ENCODE assay signal across 8 mouse cellular contexts in genomic region chrX:166478631-166479364, GRCm38 (mm10). TPM values are rescaled to one million over a fixed set of nuclear protein-coding genes. Genes with fewer than 3 reads are reported as not detected.
DNase-seq lines count a peak whose midpoint lies in the region; ATAC-seq lines count a peak whose summit lies in the region.

No protein-coding gene starts in this region.

- H3K36me3 ChIP-seq in embryonic facial prominence, embryonic 15.5 days, result no peaks in the 10 kb centered on the region
- H3K36me3 ChIP-seq in limb, embryonic 12.5 days, result no peaks in the 10 kb centered on the region; the same call in 1 of the 2 replicates
- H3K36me3 ChIP-seq in midbrain, embryonic 13.5 days, result no peaks in the 10 kb centered on the region

- H3K27me3 ChIP-seq in embryonic facial prominence, embryonic 15.5 days, result no peaks in the 10 kb centered on the region
- H3K27me3 ChIP-seq in limb, embryonic 12.5 days, result peaks cover 33% of the 10 kb centered on the region
- H3K27me3 ChIP-seq in midbrain, embryonic 13.5 days, result 0 out of 2 replicates have a peak, but pooled peaks cover 2% of the 10 kb centered on the region

- peak; percentile 2 for DNase-seq in right cerebral cortex, postnatal 4 days
- no peak for DNase-seq in right cerebral cortex, adult 18-20 months
- DNase-seq in T-cell, adult 2 months (ENCODE audit: low spot score), result peak; percentile 2
- peak; percentile 5 for DNase-seq in heart, postnatal 4 days
- DNase-seq in cerebellum, adult 18-20 months, result no peak

- no peaks in the 10 kb centered on the region for H3K9me3 ChIP-seq in embryonic facial prominence, embryonic 15.5 days (replicated peaks)
- no peaks in the 10 kb centered on the region for H3K9me3 ChIP-seq in limb, embryonic 12.5 days
- no peaks in the 10 kb centered on the region for H3K9me3 ChIP-seq in midbrain, embryonic 13.5 days

- no peaks in the 10 kb centered on the region for H3K4me1 ChIP-seq in embryonic facial prominence, embryonic 15.5 days
- H3K4me1 ChIP-seq in limb, embryonic 12.5 days (replicated peaks), result 0 out of 2 replicates have a peak, but pooled peaks cover 4% of the 10 kb centered on the region
- peaks cover 9% of the 10 kb centered on the region; the same call in 1 of the 2 replicates for H3K4me1 ChIP-seq in midbrain, embryonic 13.5 days (replicated peaks)

- H3K4me3 ChIP-seq in embryonic facial prominence, embryonic 15.5 days (replicated peaks), result peak overlapping the region; percentile 57
- H3K4me3 ChIP-seq in limb, embryonic 12.5 days (replicated peaks), result peak overlapping the region; percentile 56
- H3K4me3 ChIP-seq in midbrain, embryonic 13.5 days (replicated peaks), result peak overlapping the region; percentile 61

- ATAC-seq in embryonic facial prominence, embryonic 15.5 days (ENCODE audit: insufficient number of reproducible peaks, low FRiP score, low TSS enrichment, low read depth), result peak; percentile 34; the same call in 1 of the 2 replicates
- peak; percentile 16; the same call in 1 of the 2 replicates for ATAC-seq in limb, embryonic 12.5 days (ENCODE audit: insufficient number of reproducible peaks, insufficient read depth, low FRiP score, low TSS enrichment, low read depth)
- peak; percentile 30 for ATAC-seq in midbrain, embryonic 13.5 days

- WGBS in embryonic facial prominence, embryonic 15.5 days, result 18% methylated on average over 28 of the region's 28 CpGs
- WGBS in limb, embryonic 12.5 days, result 22% methylated on average over 28 of the region's 28 CpGs
- WGBS in midbrain, embryonic 13.5 days, result 21% methylated on average over 28 of the region's 28 CpGs

- peak overlapping the region; percentile 35 for H3K9ac ChIP-seq in embryonic facial prominence, embryonic 15.5 days
- peak overlapping the region; percentile 70 for H3K9ac ChIP-seq in limb, embryonic 12.5 days (replicated peaks)
- peak overlapping the region; percentile 77 for H3K9ac ChIP-seq in midbrain, embryonic 13.5 days (replicated peaks)

- peak overlapping the region; percentile 47 for H3K4me2 ChIP-seq in embryonic facial prominence, embryonic 15.5 days (replicated peaks)
- H3K4me2 ChIP-seq in limb, embryonic 12.5 days, result peak overlapping the region; percentile 55
- H3K4me2 ChIP-seq in midbrain, embryonic 13.5 days (replicated peaks), result peak overlapping the region; percentile 64

- H3K27ac ChIP-seq in embryonic facial prominence, embryonic 15.5 days (replicated peaks), result peak overlapping the region; percentile 87
- H3K27ac ChIP-seq in limb, embryonic 12.5 days, result peak overlapping the region; percentile 77; the same call in 1 of the 2 replicates
- peak overlapping the region; percentile 81; the same call in 1 of the 2 replicates for H3K27ac ChIP-seq in midbrain, embryonic 13.5 days

RNA-seq across cellular contexts. Expression of gene Rab9, which starts 0.9 kb away (rescaled TPM):
- polyA plus RNA-seq in embryonic facial prominence, embryonic 15.5 days (2015; fragmentation: Nextera tagmentation; extraction: Ambion mirVana), result 49.8 and 51.9 TPM in 2 replicates
- total RNA-seq in heart, postnatal 4 days (2021), result 10 to 100 TPM; 24.8 to 25.4 TPM
- polyA plus RNA-seq in limb, embryonic 12.5 days (2016; fragmentation: Nextera tagmentation; extraction: Ambion mirVana), result 55.7 and 58.0 TPM in 2 replicates
- 40.7 and 50.2 TPM in 2 replicates for polyA plus RNA-seq in midbrain, embryonic 13.5 days (2015; fragmentation: Nextera tagmentation; extraction: Ambion mirVana)

RNA-seq across cellular contexts. Expression of gene Ofd1, which starts 38.3 kb away (rescaled TPM):
- polyA plus RNA-seq in embryonic facial prominence, embryonic 15.5 days (2015; fragmentation: Nextera tagmentation; extraction: Ambion mirVana), result 6.5 and 7.1 TPM in 2 replicates
- 1 to 10 TPM; 7.5 TPM for total RNA-seq in heart, postnatal 4 days (2021)
- polyA plus RNA-seq in limb, embryonic 12.5 days (2016; fragmentation: Nextera tagmentation; extraction: Ambion mirVana), result 8.9 and 9.4 TPM in 2 replicates
- 7.5 and 8.3 TPM in 2 replicates for polyA plus RNA-seq in midbrain, embryonic 13.5 days (2015; fragmentation: Nextera tagmentation; extraction: Ambion mirVana)

RNA-seq across cellular contexts. Expression of gene Trappc2, which starts 38.4 kb away (rescaled TPM):
- polyA plus RNA-seq in embryonic facial prominence, embryonic 15.5 days (2015; fragmentation: Nextera tagmentation; extraction: Ambion mirVana), result 29.0 and 30.3 TPM in 2 replicates
- total RNA-seq in heart, postnatal 4 days (2021), result 10 to 100 TPM; 15.1 to 15.8 TPM
- 18.4 and 18.7 TPM in 2 replicates for polyA plus RNA-seq in limb, embryonic 12.5 days (2016; fragmentation: Nextera tagmentation; extraction: Ambion mirVana)
- polyA plus RNA-seq in midbrain, embryonic 13.5 days (2015; fragmentation: Nextera tagmentation; extraction: Ambion mirVana), result 77.0 and 85.4 TPM in 2 replicates

RNA-seq across cellular contexts. Expression of gene Tceanc, which starts 39.6 kb away (rescaled TPM):
- 6.5 and 6.8 TPM in 2 replicates for polyA plus RNA-seq in embryonic facial prominence, embryonic 15.5 days (2015; fragmentation: Nextera tagmentation; extraction: Ambion mirVana)
- total RNA-seq in heart, postnatal 4 days (2021), result 1 to 10 TPM; 3.6 to 4.9 TPM
- polyA plus RNA-seq in limb, embryonic 12.5 days (2016; fragmentation: Nextera tagmentation; extraction: Ambion mirVana), result 13.9 and 14.0 TPM in 2 replicates
- 9.4 and 10.1 TPM in 2 replicates for polyA plus RNA-seq in midbrain, embryonic 13.5 days (2015; fragmentation: Nextera tagmentation; extraction: Ambion mirVana)

Comparison
In these comparisons a context has a peak if more than half of its experiments do, and no peak if none do; other contexts are left out.
1. DNase-seq: peak in right cerebral cortex, postnatal 4 days (single experiment), T-cell, adult 2 months (single experiment) and heart, postnatal 4 days (single experiment); none in right cerebral cortex, adult 18-20 months (single experiment) and cerebellum, adult 18-20 months (0 of 2).
2. Peak in every context shown above with its lines, with median percentiles within 50 percentile points of each other: ATAC-seq, H3K27ac ChIP-seq, H3K4me2 ChIP-seq, H3K4me3 ChIP-seq and H3K9ac ChIP-seq.